Mouse (Mus musculus) CD8-positive naive resting alpha-beta T cell, adult 2 months (primary cell): ENCODE measurements around the gene Ndufa4l2.

Source experiments
- DNase-seq, 2 experiments: peaks; one replicate each; pipeline ENCODE4 v3.0.0; 2022; ENCODE audit warnings: low read depth in 2 of 2, low spot score in 2 of 2

Ndufa4l2 gene

GRCm38 (mm10) chr10:127526048-127526447, 11.3 kb downstream of the Ndufa4l2 start:
- DNase-seq: peak in 1 of 2 experiments; percentile 30

- no peak for DNase-seq
Observed at GRCm38 (mm10) chr10:127526681-127527080, 11.9 kb downstream of the Ndufa4l2 start.

GRCm38 (mm10) chr10:127527481-127527880, 12.7 kb downstream of the Ndufa4l2 start:
- DNase-seq: no peak

GRCm38 (mm10) chr10:127530945-127531344, 16.2 kb downstream of the Ndufa4l2 start:
- no peak for DNase-seq

- no peak for DNase-seq
Observed at GRCm38 (mm10) chr10:127531548-127531947, 16.8 kb downstream of the Ndufa4l2 start.

GRCm38 (mm10) chr10:127534036-127534928, 19.5 kb downstream of the Ndufa4l2 start, which contains the start of gene Nxph4:
Gene Nxph4 (minus strand): TSS chr10:127534559.
- DNase-seq: no peak

GRCm38 (mm10) chr10:127534929-127535384, 20.2 kb downstream of the Ndufa4l2 start:
- DNase-seq: no peak

- DNase-seq: peak in 1 of 2 experiments; percentile 45
Observed at GRCm38 (mm10) chr10:127536586-127537314, 22.0 kb downstream of the Ndufa4l2 start.

GRCm38 (mm10) chr10:127537854-127538583, 23.3 kb downstream of the Ndufa4l2 start:
- peak; percentile 57 to 64 for DNase-seq

GRCm38 (mm10) chr10:127541510-127541909, 26.7 kb downstream of the Ndufa4l2 start:
- DNase-seq: no peak

- DNase-seq: no peak
Observed at GRCm38 (mm10) chr10:127542084-127542483, 27.3 kb downstream of the Ndufa4l2 start.

GRCm38 (mm10) chr10:127542720-127543119, 28.0 kb downstream of the Ndufa4l2 start:
- no peak for DNase-seq

- DNase-seq: no peak
Observed at GRCm38 (mm10) chr10:127543916-127544315, 29.1 kb downstream of the Ndufa4l2 start.

GRCm38 (mm10) chr10:127544375-127544774, 29.6 kb downstream of the Ndufa4l2 start:
- DNase-seq: no peak

GRCm38 (mm10) chr10:127546505-127546904, 31.7 kb downstream of the Ndufa4l2 start:
- DNase-seq: no peak

GRCm38 (mm10) chr10:127548236-127548635, 33.5 kb downstream of the Ndufa4l2 start:
- no peak for DNase-seq

- no peak for DNase-seq
Observed at GRCm38 (mm10) chr10:127549892-127550291, 35.1 kb downstream of the Ndufa4l2 start.

- no peak for DNase-seq
Observed at GRCm38 (mm10) chr10:127555703-127556102, 40.9 kb downstream of the Ndufa4l2 start.

GRCm38 (mm10) chr10:127557397-127557796, 42.6 kb downstream of the Ndufa4l2 start:
- no peak for DNase-seq

- DNase-seq: no peak
Observed at GRCm38 (mm10) chr10:127561145-127561544, 46.4 kb downstream of the Ndufa4l2 start.

GRCm38 (mm10) chr10:127563840-127564239, 49.1 kb downstream of the Ndufa4l2 start:
- DNase-seq: no peak
